Mouse (Mus musculus) heart, embryonic 16.5 days (tissue): ENCODE measurements around the gene Bank1. TPM values are rescaled to one million over a fixed set of nuclear protein-coding genes. Genes with fewer than 3 reads are reported as not detected.

Experiments
- ATAC-seq: fragments of 200-750 bp; cut with Nextera tagmentation; replicated peaks from 2 replicates; pipeline ENCODE4 v1.8.0; 2017; ENCODE audit warnings: moderate number of reproducible peaks; ENCODE audit not compliant: insufficient read depth, low FRiP score; ENCODE audit errors: extremely low read depth
- H3K27ac ChIP-seq: fragments of 300-500 bp; sonication (generic); 2 replicates; pipeline ENCODE4 v1.5.1; 2014; ENCODE audit warnings: mild to moderate bottlenecking, low read length, control low read depth, moderate library complexity
- H3K27me3 ChIP-seq: fragments of 300-500 bp; sonication (generic); 2 replicates; pipeline ENCODE4 v1.6.1; 2014; ENCODE audit warnings: low read length, mixed read lengths; ENCODE audit not compliant: control insufficient read depth, insufficient read depth
- H3K36me3 ChIP-seq: fragments of 300-500 bp; sonication (generic); 2 replicates; pipeline ENCODE4 v1.6.1; 2014; ENCODE audit not compliant: control insufficient read depth, insufficient read depth
- H3K4me1 ChIP-seq: fragments of 300-500 bp; sonication (generic); 2 replicates; pipeline ENCODE4 v1.6.1; 2014; ENCODE audit warnings: low read length, mixed read lengths; ENCODE audit not compliant: control insufficient read depth, insufficient read depth
- H3K4me2 ChIP-seq: fragments of 300-500 bp; sonication (generic); 2 replicates; pipeline ENCODE4 v1.6.1; 2014; ENCODE audit warnings: low read depth, mild to moderate bottlenecking, control low read depth, low read length
- H3K4me3 ChIP-seq: fragments of 300-500 bp; sonication (generic); 2 replicates; pipeline ENCODE4 v1.5.1; 2014; ENCODE audit warnings: mild to moderate bottlenecking, control low read depth, low read length
- H3K9ac ChIP-seq: fragments of 300-500 bp; sonication (generic); 2 replicates; pipeline ENCODE4 v1.6.1; 2014; ENCODE audit warnings: low read length, control low read depth
- H3K9me3 ChIP-seq: fragments of 300-500 bp; sonication (generic); replicated peaks from 2 replicates; pipeline ENCODE4 v1.6.1; 2016; ENCODE audit warnings: low read length; ENCODE audit not compliant: control insufficient read depth
- WGBS: fragments of 180-500 bp; shearing (Covaris S2); extraction: QIAGEN DNeasy Blood & Tissue Kit; methylation state at CpG from one replicate; pipeline ENCODE4 v1.1.7; 2014; 5-methylcytosine and 5-hydroxymethylcytosine counted together
- polyA plus RNA-seq: library from polyadenylated mRNA; unstranded; fragments of >200 nt; fragmentation: Nextera tagmentation; extraction: Ambion mirVana; gene quantifications from 2 replicates; pipeline ENCODE4 v1.2.1, GENCODE M21; 2015

The Bank1 gene
- polyA plus RNA-seq, 1 experiment from 2014 or later = 0.68 TPM

GRCm38 (mm10) chr3:136244931-136245330, 80.9 kb downstream of the Bank1 start:
- no peak overlapping the region for H3K4me3 ChIP-seq
- no peaks in the 10 kb centered on the region for H3K36me3 ChIP-seq
- ATAC-seq = no peak
- no peaks in the 10 kb centered on the region for H3K27me3 ChIP-seq
- no peaks in the 10 kb centered on the region for H3K4me1 ChIP-seq
- H3K27ac ChIP-seq = no peak overlapping the region
- no peak overlapping the region for H3K4me2 ChIP-seq
- H3K9ac ChIP-seq = no peak overlapping the region
- WGBS = 85% methylated on average over 2 of the region's 2 CpGs
- H3K9me3 ChIP-seq = no peaks in the 10 kb centered on the region

DNA sequence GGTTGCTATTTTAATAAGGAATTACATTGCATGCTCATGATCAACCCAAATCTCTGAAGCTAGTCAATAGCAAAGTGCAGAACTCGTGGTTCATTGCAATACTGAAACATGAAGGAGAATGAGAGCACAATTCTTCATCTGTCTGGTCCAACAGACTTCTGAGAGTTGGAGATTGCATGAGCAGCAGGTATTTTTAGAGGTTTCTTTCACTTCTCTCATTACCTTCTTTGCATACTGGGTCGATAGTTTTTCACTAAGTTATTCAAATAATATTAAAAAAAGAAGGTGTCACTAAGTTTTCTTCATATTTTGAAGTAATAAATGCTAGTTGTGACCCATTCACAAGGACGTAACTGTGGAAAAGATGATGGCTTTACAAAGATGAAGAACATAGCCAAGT, 87.1 kb downstream of the Bank1 start:
- H3K27me3 ChIP-seq = no peaks in the 10 kb centered on the region
- H3K27ac ChIP-seq = no peak overlapping the region
- H3K4me3 ChIP-seq = no peak overlapping the region
- no peak overlapping the region for H3K4me2 ChIP-seq
- no peak overlapping the region for H3K9ac ChIP-seq
- no peaks in the 10 kb centered on the region for H3K9me3 ChIP-seq
- ATAC-seq = no peak
- no peaks in the 10 kb centered on the region for H3K36me3 ChIP-seq
- WGBS = 76% methylated on average over 3 of the region's 3 CpGs
- H3K4me1 ChIP-seq = no peaks in the 10 kb centered on the region

DNA sequence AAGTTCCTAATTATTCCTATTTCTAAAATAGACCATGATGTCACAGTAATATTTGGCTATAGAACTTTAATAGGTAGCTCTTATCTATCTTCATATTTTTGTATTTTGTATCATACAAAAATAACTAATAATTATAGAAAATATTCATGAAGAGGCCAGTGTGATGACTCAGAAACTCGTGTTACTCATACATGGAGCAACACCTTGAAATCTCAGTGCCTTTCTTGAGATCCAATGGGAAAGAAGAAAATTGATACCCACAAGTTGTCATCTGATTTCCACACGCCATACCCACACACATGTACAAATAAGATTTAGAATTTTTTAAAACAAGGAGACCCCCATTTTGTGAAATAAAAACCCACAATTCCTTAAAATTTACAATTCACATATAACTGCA, 92.4 kb downstream of the Bank1 start:
- Histone ChIP-seq H3K9ac (no peak overlapping the region), H3K9me3 (no peaks in the 10 kb centered on the region), H3K4me3 (no peak overlapping the region), H3K27ac (no peak overlapping the region), H3K4me2 (no peak overlapping the region), H3K27me3 (no peaks in the 10 kb centered on the region), H3K36me3 (no peaks in the 10 kb centered on the region), H3K4me1 (no peaks in the 10 kb centered on the region)
- 66% methylated on average over 2 of the region's 2 CpGs for WGBS
- no peak for ATAC-seq

DNA sequence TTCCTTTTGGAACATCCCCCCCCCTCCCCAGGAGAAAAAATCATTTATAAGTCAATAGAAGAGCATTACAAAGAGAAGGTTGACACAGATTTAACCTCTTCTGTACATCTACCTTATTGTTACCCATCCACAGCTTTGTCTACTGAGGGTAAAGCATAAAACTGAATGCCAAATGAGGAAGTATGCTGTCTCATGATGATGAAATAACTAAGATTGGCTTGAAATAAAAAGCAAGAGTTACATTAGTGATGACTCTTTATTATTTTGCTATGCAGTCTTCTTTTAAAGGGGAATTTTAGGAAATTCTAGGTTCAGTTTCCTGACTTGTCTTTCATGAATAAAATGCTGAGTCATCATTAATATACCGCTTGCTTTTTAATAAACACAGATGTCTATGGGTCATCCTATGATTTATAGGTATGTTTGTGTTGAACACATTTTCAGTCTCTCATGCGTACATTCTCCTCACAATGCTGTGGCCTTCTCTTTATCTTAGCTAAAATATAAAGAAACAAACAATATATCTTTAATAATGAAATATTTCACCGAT, 95.2 kb downstream of the Bank1 start:
- no peak for ATAC-seq
- H3K9me3 ChIP-seq = no peaks in the 10 kb centered on the region
- WGBS = 91% methylated on average over 3 of the region's 3 CpGs
- H3K9ac ChIP-seq = no peak overlapping the region
- no peak overlapping the region for H3K27ac ChIP-seq
- H3K27me3 ChIP-seq = no peaks in the 10 kb centered on the region
- H3K4me1 ChIP-seq = no peaks in the 10 kb centered on the region
- no peaks in the 10 kb centered on the region for H3K36me3 ChIP-seq
- no peak overlapping the region for H3K4me3 ChIP-seq
- H3K4me2 ChIP-seq = no peak overlapping the region

DNA sequence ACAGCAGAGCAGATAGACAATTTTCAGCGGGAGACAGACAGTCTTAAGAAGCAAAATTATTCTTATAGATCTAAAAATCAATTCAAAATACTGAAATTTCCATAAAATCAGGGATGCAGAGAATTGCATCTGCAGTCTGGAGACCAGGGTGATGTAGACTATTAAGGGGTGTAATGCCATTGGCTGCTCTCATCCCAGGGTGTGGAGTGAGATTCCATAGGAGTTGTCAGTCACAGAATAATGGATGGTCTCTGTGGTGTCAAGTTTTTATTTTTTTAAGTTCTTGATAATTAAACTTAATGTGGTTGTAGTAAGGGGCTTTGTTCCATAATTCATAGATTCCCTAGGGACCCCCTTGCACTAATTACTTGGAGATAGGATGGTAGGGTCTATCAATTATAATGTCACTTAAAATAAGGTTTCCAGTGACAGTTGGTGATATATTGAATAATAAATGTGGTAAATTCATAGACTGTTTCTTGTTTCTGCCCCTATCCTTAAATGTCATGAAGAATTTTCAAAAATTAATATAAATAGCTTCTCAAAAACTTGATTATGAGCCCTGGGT, 136.1 kb downstream of the Bank1 start:
- no peak overlapping the region for H3K4me2 ChIP-seq
- no peaks in the 10 kb centered on the region for H3K36me3 ChIP-seq
- no peak for ATAC-seq
- no peaks in the 10 kb centered on the region for H3K9me3 ChIP-seq
- no peak overlapping the region for H3K27ac ChIP-seq
- no peak overlapping the region for H3K9ac ChIP-seq
- H3K4me3 ChIP-seq = no peak overlapping the region
- H3K4me1 ChIP-seq = no peaks in the 10 kb centered on the region
- no peaks in the 10 kb centered on the region for H3K27me3 ChIP-seq
- 76% methylated on average over 1 of the region's 1 CpGs for WGBS

- ATAC-seq = no peak
- H3K27ac ChIP-seq = no peak overlapping the region
- 83% methylated on average over 3 of the region's 3 CpGs for WGBS
These were observed 139.2 kb downstream of the Bank1 start for GRCm38 (mm10) chr3:136186548-136187113.

GRCm38 (mm10) chr3:136171631-136172030, 154.2 kb downstream of the Bank1 start:
- H3K4me3 ChIP-seq = no peak overlapping the region
- no peak overlapping the region for H3K9ac ChIP-seq
- H3K27ac ChIP-seq = no peak overlapping the region
- no peak for ATAC-seq
- H3K4me1 ChIP-seq = no peaks in the 10 kb centered on the region
- H3K9me3 ChIP-seq = no peaks in the 10 kb centered on the region
- H3K36me3 ChIP-seq = no peaks in the 10 kb centered on the region
- H3K27me3 ChIP-seq = no peaks in the 10 kb centered on the region
- no peak overlapping the region for H3K4me2 ChIP-seq

More at GRCm38 (mm10) chr3:136186548-136187113, 139.2 kb downstream of the Bank1 start:
- H3K4me1 ChIP-seq = no peaks in the 10 kb centered on the region
- no peak overlapping the region for H3K4me2 ChIP-seq
- H3K9ac ChIP-seq = no peak overlapping the region
- no peaks in the 10 kb centered on the region for H3K9me3 ChIP-seq
- H3K27me3 ChIP-seq = no peaks in the 10 kb centered on the region
- H3K36me3 ChIP-seq = no peaks in the 10 kb centered on the region
- no peak overlapping the region for H3K4me3 ChIP-seq

DNA sequence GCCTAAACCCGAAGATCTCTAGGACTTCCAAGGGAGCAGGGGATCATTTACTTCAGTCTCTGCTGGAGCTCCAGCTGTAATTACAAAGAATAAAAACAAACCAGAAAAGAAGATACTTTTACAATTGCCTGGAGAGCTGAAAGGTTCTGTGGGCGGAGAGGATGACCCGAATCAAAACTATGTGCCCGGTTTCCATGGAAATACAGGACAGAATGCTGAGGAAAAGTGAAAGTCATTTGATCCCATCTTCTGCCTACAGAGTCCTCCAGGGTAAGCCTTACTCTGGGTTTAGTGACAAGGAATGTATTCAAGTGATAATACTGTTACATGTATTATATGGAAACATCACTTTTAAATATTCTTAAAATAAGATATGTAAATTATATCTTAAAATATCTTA, 157.8 kb downstream of the Bank1 start:
- peaks cover 5% of the 10 kb centered on the region; the same call in 1 of the 2 replicates for H3K4me1 ChIP-seq
- no peaks in the 10 kb centered on the region for H3K27me3 ChIP-seq
- no peak overlapping the region for H3K4me3 ChIP-seq
- no peak overlapping the region for H3K27ac ChIP-seq
- H3K9ac ChIP-seq = no peak overlapping the region
- no peaks in the 10 kb centered on the region for H3K9me3 ChIP-seq
- no peaks in the 10 kb centered on the region for H3K36me3 ChIP-seq
- no peak for ATAC-seq
- H3K4me2 ChIP-seq = no peak overlapping the region
- WGBS = 75% methylated on average over 4 of the region's 4 CpGs

- Histone ChIP-seq H3K9me3 (no peaks in the 10 kb centered on the region), H3K4me3 (no peak overlapping the region), H3K9ac (no peak overlapping the region), H3K36me3 (no peaks in the 10 kb centered on the region), H3K27me3 (no peaks in the 10 kb centered on the region), H3K4me1 (peaks cover 5% of the 10 kb centered on the region; the same call in 1 of the 2 replicates), H3K4me2 (no peak overlapping the region), H3K27ac (no peak overlapping the region)
- ATAC-seq = no peak
- WGBS = 81% methylated on average over 4 of the region's 4 CpGs
These were observed 159.2 kb downstream of the Bank1 start for GRCm38 (mm10) chr3:136166671-136167070.
